Mouse (Mus musculus) hindbrain, postnatal 0 days (tissue): Measurements from ENCODE around the gene Ercc1. TPM values are rescaled to one million over a fixed set of nuclear protein-coding genes. Genes with fewer than 3 reads are reported as not detected.

Experiments used
- ATAC-seq: fragments of 200-750 bp; cut with Nextera tagmentation; 2 replicates; pipeline ENCODE4 v1.8.0; 2017; ENCODE audit warnings: mild to moderate bottlenecking, moderate TSS enrichment, moderate library complexity
- DNase-seq: peaks from one replicate; pipeline ENCODE4 v3.0.0-alpha.2; 2015; ENCODE audit warnings: low spot score
- H3K27ac ChIP-seq: fragments of 300-500 bp; sonication (generic); 2 replicates; pipeline ENCODE4 v1.5.1; 2014; ENCODE audit warnings: mild to moderate bottlenecking
- H3K27me3 ChIP-seq: fragments of 300-500 bp; sonication (generic); 2 replicates; pipeline ENCODE4 v1.6.1; 2014; ENCODE audit warnings: low read length, mixed read lengths; ENCODE audit not compliant: insufficient read depth
- H3K36me3 ChIP-seq: fragments of 300-500 bp; sonication (generic); 2 replicates; pipeline ENCODE4 v1.6.1; 2014; ENCODE audit warnings: low read length, mixed read lengths; ENCODE audit not compliant: insufficient read depth
- H3K4me1 ChIP-seq: fragments of 300-500 bp; sonication (generic); 2 replicates; pipeline ENCODE4 v1.6.1; 2014; ENCODE audit warnings: antibody characterized with exemption, low read length, mixed read lengths; ENCODE audit not compliant: insufficient read depth
- H3K4me2 ChIP-seq: fragments of 300-500 bp; sonication (generic); 2 replicates; pipeline ENCODE4 v1.6.1; 2014; ENCODE audit warnings: low read depth, mild to moderate bottlenecking, low read length, moderate library complexity, mixed read lengths
- H3K4me3 ChIP-seq: fragments of 300-500 bp; sonication (generic); 2 replicates; pipeline ENCODE4 v1.5.1; 2014; ENCODE audit warnings: low read length
- H3K9ac ChIP-seq: fragments of 300-500 bp; sonication (generic); replicated peaks from 2 replicates; pipeline ENCODE4 v1.6.1; 2014; ENCODE audit warnings: mild to moderate bottlenecking, low read length, moderate library complexity, mixed read lengths
- H3K9me3 ChIP-seq: fragments of 300-500 bp; sonication (generic); 2 replicates; pipeline ENCODE4 v1.6.1; 2016; ENCODE audit warnings: low read length, mixed read lengths
- CTCF ChIP-seq: IDR thresholded peaks from 2 replicates; pipeline ENCODE4 v1.5.1; 2016; ENCODE audit warnings: antibody characterized with exemption, control low read depth, low read depth
- WGBS: fragments of 180-500 bp; shearing (Covaris S2); extraction: QIAGEN DNeasy Blood & Tissue Kit; methylation state at CpG from one replicate; pipeline ENCODE4 v1.1.7; 2014; 5-methylcytosine and 5-hydroxymethylcytosine counted together
- polyA plus RNA-seq: library from polyadenylated mRNA; unstranded; fragments of >200 nt; fragmentation: Nextera tagmentation; extraction: Ambion mirVana; gene quantifications from 2 replicates; pipeline ENCODE4 v1.2.1, GENCODE M21; 2015
- total RNA-seq: library from RNA; depleted of rRNA; stranded (reverse); fragments of >200 nt; gene quantifications from 2 replicates; pipeline ENCODE4 v1.2.3, GENCODE M21; 2014

Gene Ercc1
- total and polyA plus RNA-seq, 2 experiments from 2014 or later = 44.1 to 74.2 TPM

- no peaks in the 10 kb centered on the region for H3K9me3 ChIP-seq
These were observed 34.5 kb upstream of the Ercc1 start, which contains the start of gene Fosb for GRCm38 (mm10) chr7:19309884-19310641. Gene Fosb (minus strand): TSS chr7:19310051.

GRCm38 (mm10) chr7:19311991-19312390 lies 32.6 kb upstream of the Ercc1 start:
- Histone ChIP-seq H3K9ac (no peak overlapping the region), H3K36me3 (no peaks in the 10 kb centered on the region), H3K27me3 (peaks cover 2% of the 10 kb centered on the region; the same call in 1 of the 2 replicates), H3K4me1 (no peaks in the 10 kb centered on the region), H3K9me3 (no peaks in the 10 kb centered on the region), H3K4me3 (no peak overlapping the region), H3K27ac (no peak overlapping the region), H3K4me2 (no peak overlapping the region)
- no peak for TF ChIP-seq CTCF
- WGBS = 45% methylated on average over 4 of the region's 4 CpGs
- no peak for ATAC-seq
- DNase-seq = no peak

More at GRCm38 (mm10) chr7:19309884-19310641, 34.5 kb upstream of the Ercc1 start, which contains the start of gene Fosb:
- Histone ChIP-seq H3K27ac (no peak within 1 kb of the TSS; the same call in 1 of the 2 replicates), H3K4me2 (peak within 1 kb of the TSS; percentile 99), H3K36me3 (no peaks in the 10 kb centered on the region), H3K4me1 (no peaks in the 10 kb centered on the region), H3K4me3 (peak within 1 kb of the TSS; percentile 64), H3K9ac (peak within 1 kb of the TSS; percentile 46), H3K27me3 (peaks cover 20% of the 10 kb centered on the region)
- DNase-seq (peak; percentile 98), ATAC-seq (peak; percentile 90)
- peak; percentile 58 for TF ChIP-seq CTCF
- WGBS = under 1% methylated on average over 49 of the region's 49 CpGs

- 48% methylated on average over 5 of the region's 5 CpGs for WGBS
- DNase-seq = no peak
- H3K9ac ChIP-seq = no peak overlapping the region
These were observed 30.5 kb upstream of the Ercc1 start for GRCm38 (mm10) chr7:19314033-19314432.

GRCm38 (mm10) chr7:19316451-19317161 lies 28.0 kb upstream of the Ercc1 start:
- WGBS = 36% methylated on average over 14 of the region's 14 CpGs
- Histone ChIP-seq H3K4me3 (no peak overlapping the region), H3K9ac (no peak overlapping the region), H3K4me1 (no peaks in the 10 kb centered on the region; the same call in 1 of the 2 replicates), H3K36me3 (no peaks in the 10 kb centered on the region), H3K4me2 (no peak overlapping the region), H3K27ac (no peak overlapping the region), H3K9me3 (no peaks in the 10 kb centered on the region), H3K27me3 (no peaks in the 10 kb centered on the region)
- TF ChIP-seq CTCF = no peak
- ATAC-seq = no peak
- no peak for DNase-seq

More at GRCm38 (mm10) chr7:19314033-19314432, 30.5 kb upstream of the Ercc1 start:
- H3K9me3 ChIP-seq = no peaks in the 10 kb centered on the region
- H3K4me2 ChIP-seq = no peak overlapping the region
- H3K4me1 ChIP-seq = no peaks in the 10 kb centered on the region
- no peak for ATAC-seq
- no peak for TF ChIP-seq CTCF
- H3K36me3 ChIP-seq = no peaks in the 10 kb centered on the region
- H3K27ac ChIP-seq = no peak overlapping the region
- no peaks in the 10 kb centered on the region for H3K27me3 ChIP-seq
- H3K4me3 ChIP-seq = no peak overlapping the region

GRCm38 (mm10) chr7:19318201-19318600 lies 26.4 kb upstream of the Ercc1 start:
- Histone ChIP-seq H3K27ac (no peak overlapping the region), H3K9me3 (no peaks in the 10 kb centered on the region), H3K4me2 (no peak overlapping the region), H3K9ac (no peak overlapping the region), H3K27me3 (no peaks in the 10 kb centered on the region), H3K4me3 (no peak overlapping the region), H3K4me1 (no peaks in the 10 kb centered on the region; the same call in 1 of the 2 replicates), H3K36me3 (no peaks in the 10 kb centered on the region)
- 75% methylated on average over 2 of the region's 2 CpGs for WGBS
- no peak for DNase-seq
- no peak for ATAC-seq
- TF ChIP-seq CTCF = no peak

GRCm38 (mm10) chr7:19318676-19319075 lies 25.9 kb upstream of the Ercc1 start:
- no peak overlapping the region for H3K9ac ChIP-seq

More at GRCm38 (mm10) chr7:19318676-19319075, 25.9 kb upstream of the Ercc1 start:
- DNase-seq (no peak), ATAC-seq (no peak)
- no peak for TF ChIP-seq CTCF
- H3K4me2 ChIP-seq = no peak overlapping the region
- no peaks in the 10 kb centered on the region for H3K27me3 ChIP-seq
- H3K27ac ChIP-seq = no peak overlapping the region
- 81% methylated on average over 7 of the region's 7 CpGs for WGBS
- H3K9me3 ChIP-seq = no peaks in the 10 kb centered on the region
- no peak overlapping the region for H3K4me3 ChIP-seq
- no peaks in the 10 kb centered on the region; the same call in 1 of the 2 replicates for H3K4me1 ChIP-seq
- no peaks in the 10 kb centered on the region for H3K36me3 ChIP-seq
